Mouse (Mus musculus): ENCODE results near the gene Crim1.

DNA sequence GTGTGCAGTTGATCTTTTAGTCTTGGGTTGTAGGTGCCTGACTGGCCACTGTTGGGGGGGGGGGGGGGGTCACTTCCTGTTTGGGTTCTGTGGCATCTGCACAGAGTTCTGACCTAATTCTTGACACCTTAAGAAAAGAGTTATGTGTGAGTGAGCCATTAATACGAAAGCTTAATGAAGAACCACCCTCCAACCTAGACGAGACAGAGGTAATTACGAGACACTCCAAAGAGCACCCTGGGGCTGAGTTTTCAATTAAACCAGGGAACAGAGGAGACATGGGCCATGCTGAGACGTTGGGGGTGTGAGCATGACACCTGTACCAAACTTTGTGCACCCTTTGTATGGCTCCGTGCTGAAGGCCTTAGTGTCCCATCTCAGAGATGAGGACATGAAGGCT, 117.3 kb downstream of the Crim1 start:
- TF ChIP-seq CTCF (conservative IDR thresholded peaks at IDR 0.05; ENCODE audit: insufficient read depth, insufficient read length, low read depth, low read length) (no peak), POLR2A (IDR thresholded peaks at IDR 0.05; ENCODE audit: low read depth, low read length) (no peak)
